Mouse (Mus musculus) left cerebral cortex, adult 8-10 months (tissue): ENCODE measurements around the gene Smpdl3b. TPM values are rescaled to one million over a fixed set of nuclear protein-coding genes. Genes with fewer than 3 reads are reported as not detected.
A peak's percentile ranks its signal among the peaks of the same experiment; 100 is the strongest.
"Not testable (repeated sequence)": the region's sequence is repeated elsewhere in the genome, so short reads cannot be mapped to it uniquely, and the experiment has no call there.

Experiments
- DNase-seq, 2 experiments: peaks; one replicate each; pipeline ENCODE4 v3.0.0; 2022; ENCODE audit warnings: low spot score in 2 of 2
- total RNA-seq, 4 experiments: library from RNA; stranded (reverse); gene quantifications; 2 replicates each; pipeline ENCODE4 v1.2.4; 2022

The Smpdl3b gene
- total RNA-seq: 1 to 10 TPM; 4.6 to 6.9 (median 6.2) TPM

- DNase-seq: peak; percentile 65 to 73
These were observed at the start of gene Smpdl3b for GRCm38 (mm10) chr4:132756974-132757373. Smpdl3b (minus strand) TSS chr4:132757252.

- no peak for DNase-seq
These were observed 49.7 kb upstream of the Smpdl3b start for GRCm38 (mm10) chr4:132806620-132807191.

- DNase-seq: no peak
These were observed 48.6 kb upstream of the Smpdl3b start for GRCm38 (mm10) chr4:132805599-132806197.

GRCm38 (mm10) chr4:132805146-132805545 is 48.1 kb upstream of the Smpdl3b start:
- DNase-seq: no peak

- DNase-seq: no peak
These were observed 47.3 kb upstream of the Smpdl3b start for GRCm38 (mm10) chr4:132804331-132804730.

GRCm38 (mm10) chr4:132803876-132804275 is 46.8 kb upstream of the Smpdl3b start:
- DNase-seq: no peak

GRCm38 (mm10) chr4:132803212-132803611 is 46.2 kb upstream of the Smpdl3b start:
- DNase-seq: no peak

- no peak for DNase-seq
These were observed 45.2 kb upstream of the Smpdl3b start for GRCm38 (mm10) chr4:132802171-132802637.

- no peak for DNase-seq
These were observed 44.4 kb upstream of the Smpdl3b start for GRCm38 (mm10) chr4:132801176-132802077.

GRCm38 (mm10) chr4:132799845-132800244 is 42.8 kb upstream of the Smpdl3b start:
- DNase-seq: no peak

GRCm38 (mm10) chr4:132798666-132799065 is 41.6 kb upstream of the Smpdl3b start:
- not testable (repeated sequence) for DNase-seq

GRCm38 (mm10) chr4:132798028-132798427 is 41.0 kb upstream of the Smpdl3b start:
- DNase-seq: no peak

GRCm38 (mm10) chr4:132797461-132797860 is 40.4 kb upstream of the Smpdl3b start:
- DNase-seq: no peak

GRCm38 (mm10) chr4:132796196-132796886 is 39.3 kb upstream of the Smpdl3b start, which contains the start of gene Themis2:
Themis2 (minus strand) TSS chr4:132796387.
- DNase-seq: no peak

- no peak for DNase-seq
These were observed 38.1 kb upstream of the Smpdl3b start for GRCm38 (mm10) chr4:132795171-132795570.

- no peak for DNase-seq
These were observed 37.7 kb upstream of the Smpdl3b start for GRCm38 (mm10) chr4:132794760-132795159.

- DNase-seq: no peak
These were observed 37.0 kb upstream of the Smpdl3b start for GRCm38 (mm10) chr4:132794028-132794427.

GRCm38 (mm10) chr4:132793322-132794004 is 36.4 kb upstream of the Smpdl3b start:
- not testable (repeated sequence) for DNase-seq

GRCm38 (mm10) chr4:132789731-132790130 is 32.7 kb upstream of the Smpdl3b start:
- DNase-seq: no peak

GRCm38 (mm10) chr4:132785228-132785627 is 28.2 kb upstream of the Smpdl3b start:
- DNase-seq: no peak

- DNase-seq: no peak
These were observed 26.7 kb upstream of the Smpdl3b start for GRCm38 (mm10) chr4:132783732-132784131.
